Mouse (Mus musculus): ENCODE measurements around the gene Olfr686. TPM values are rescaled to one million over a fixed set of nuclear protein-coding genes. Genes with fewer than 3 reads are reported as not detected.
A peak's percentile ranks its signal among the peaks of the same experiment; 100 is the strongest.

Olfr686 gene
- total RNA-seq (2021), result not detected

DNA sequence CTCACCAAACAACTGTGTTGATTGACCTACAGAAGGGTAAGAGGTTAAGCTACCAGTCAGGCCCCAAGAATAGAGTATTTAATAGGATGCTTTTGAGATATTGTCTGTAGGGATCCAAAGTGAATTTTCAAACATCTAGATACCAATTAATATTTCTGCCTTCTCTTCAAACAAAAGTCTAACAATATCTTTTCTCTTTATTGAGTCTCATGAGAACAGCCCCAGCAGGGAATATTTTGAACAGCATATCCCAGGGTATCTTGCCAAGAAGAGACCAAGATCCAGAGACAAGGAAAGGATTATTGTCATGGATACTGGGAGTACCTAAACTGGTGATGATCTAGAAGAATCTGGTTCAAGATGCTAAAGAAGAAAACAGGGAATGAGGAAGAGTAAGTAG lies at the start of gene Olfr686:
Gene Olfr686, minus strand, starts transcription at position 101 of the 400 bp plus-strand sequence.
- no peak for DNase-seq

DNA sequence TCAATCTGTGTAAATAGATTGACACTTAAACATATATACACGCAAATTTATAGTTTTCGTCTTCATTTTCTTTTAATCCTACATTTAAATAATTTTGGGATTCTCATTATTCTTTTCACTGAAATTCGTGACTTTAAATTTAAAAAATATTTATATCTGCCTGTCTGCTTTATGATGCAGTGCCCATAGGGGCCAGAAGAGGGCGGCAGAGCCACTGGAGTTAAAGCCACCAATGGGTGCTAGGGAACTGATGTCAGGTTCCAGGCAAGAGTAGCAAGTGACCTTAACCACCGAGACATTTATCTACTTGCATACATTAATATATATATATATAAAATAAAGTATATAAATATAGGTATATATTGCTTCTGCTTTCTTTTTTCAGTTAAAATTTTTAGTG lies 49.4 kb upstream of the Olfr686 start:
- no peak for DNase-seq

DNA sequence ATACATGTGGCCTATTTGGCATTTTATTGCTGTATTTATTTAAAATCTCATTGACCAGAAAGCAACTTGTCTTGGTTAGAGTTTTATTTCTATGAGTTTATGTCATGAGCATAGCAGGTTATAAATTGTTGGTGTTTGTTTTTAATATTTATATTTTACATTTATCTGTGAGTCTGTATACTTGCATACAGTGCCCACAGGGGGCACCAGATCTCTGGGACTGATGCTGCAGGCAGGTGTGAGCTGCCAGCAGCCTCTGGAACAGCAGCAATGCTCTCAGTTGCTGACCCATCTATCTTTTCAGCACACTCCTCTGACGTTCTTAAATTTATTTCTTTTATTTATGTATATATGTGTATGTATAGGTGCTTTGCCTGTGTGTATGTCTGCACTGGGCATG lies 40.9 kb upstream of the Olfr686 start:
- no peak for DNase-seq

DNA sequence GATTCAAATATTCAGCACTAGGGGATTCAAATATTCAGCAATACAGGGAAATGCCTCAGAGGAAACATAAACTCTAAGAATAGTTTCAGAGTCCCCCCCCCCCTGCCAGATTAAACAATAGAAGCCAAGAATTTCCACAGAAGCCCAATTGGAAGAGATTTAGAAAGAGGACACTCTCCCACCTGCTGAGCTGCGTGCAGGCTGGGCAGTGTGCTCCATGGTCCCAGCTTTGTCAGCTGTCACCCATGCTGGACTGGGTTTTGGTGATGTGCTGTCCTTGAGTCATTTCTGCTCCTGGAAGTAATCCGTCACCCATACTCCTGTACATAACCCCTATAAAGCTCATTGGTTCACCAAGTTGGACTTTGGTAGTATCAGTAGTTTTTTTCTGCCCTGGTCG lies 40.4 kb upstream of the Olfr686 start:
- no peak for DNase-seq

DNA sequence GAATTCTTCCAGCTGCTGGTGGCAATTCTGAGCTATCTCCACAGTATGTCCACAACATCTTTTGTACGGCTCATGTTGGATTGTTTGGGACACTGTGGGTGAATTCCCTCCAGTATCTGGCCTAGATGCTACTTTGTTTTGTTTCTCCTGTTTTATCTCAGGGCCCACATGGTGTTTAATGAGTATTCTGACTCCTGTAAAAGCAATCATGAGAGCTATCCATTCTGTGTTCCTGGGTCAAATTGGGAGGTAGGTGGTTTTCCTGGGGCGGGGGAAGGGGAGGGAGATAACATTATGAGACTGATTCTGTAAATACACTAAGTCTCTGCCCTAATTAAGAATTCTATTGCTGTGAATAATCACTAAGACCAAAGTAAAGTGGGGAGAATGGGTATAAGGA lies 22.1 kb upstream of the Olfr686 start:
- DNase-seq, result no peak

DNA sequence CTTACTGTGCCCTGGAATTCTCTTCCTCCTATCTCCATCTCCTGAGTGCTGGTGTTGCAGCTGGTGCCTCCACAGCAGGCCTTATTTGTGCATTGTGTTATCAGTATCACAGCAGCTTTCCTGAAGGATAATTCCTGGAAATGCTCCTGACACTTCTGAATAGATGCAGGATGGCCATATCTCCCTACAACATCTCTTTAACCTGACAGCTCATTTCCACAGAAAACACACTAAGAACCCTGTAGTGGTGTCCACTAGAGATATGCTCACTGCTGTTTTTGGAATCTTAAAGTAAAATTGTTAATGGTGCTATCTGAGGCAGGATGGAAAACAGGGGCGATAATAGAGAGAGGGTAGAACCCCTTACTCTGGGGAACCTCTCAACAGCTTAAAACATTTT lies 20.9 kb upstream of the Olfr686 start:
- no peak for DNase-seq

DNA sequence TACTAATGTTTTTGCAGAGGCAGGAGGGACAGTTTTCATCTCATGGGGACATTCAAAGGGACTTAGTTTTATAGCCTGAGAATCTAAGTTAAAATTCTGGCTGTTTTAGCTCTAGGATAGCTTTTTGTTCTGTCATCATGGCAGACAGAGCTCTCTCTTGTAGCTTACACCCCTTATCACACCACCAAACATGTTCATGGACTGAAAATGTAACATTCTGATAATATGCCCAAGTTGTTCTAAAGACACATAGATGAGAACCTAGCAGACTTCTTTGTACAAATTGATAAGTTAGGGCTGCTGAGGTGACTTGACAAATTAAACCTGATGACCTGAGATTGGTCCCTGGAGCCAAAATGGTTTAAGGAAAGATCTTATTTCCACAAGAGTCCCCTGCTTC lies 19.4 kb upstream of the Olfr686 start:
- DNase-seq, result no peak

DNA sequence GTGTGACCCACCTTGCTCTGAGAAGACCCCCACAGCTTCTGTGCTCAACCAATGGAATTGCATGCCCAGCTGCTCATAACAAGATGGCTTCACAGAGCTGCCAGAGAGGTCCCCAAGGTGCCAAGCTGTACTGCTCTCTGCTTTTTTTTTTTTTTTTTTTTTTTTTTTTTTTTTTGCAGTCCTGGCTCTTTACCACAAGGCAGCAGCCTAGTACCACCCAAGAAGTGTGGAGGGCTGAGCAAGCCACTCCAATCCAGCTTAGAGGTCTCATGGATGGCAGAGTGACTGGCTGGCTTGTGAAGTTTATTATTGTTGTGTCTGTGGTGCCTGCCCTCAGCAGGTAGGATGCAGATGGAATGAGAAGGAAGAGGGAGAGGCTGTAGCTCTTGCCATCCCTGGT lies 18.8 kb upstream of the Olfr686 start:
- DNase-seq, result no peak

DNA sequence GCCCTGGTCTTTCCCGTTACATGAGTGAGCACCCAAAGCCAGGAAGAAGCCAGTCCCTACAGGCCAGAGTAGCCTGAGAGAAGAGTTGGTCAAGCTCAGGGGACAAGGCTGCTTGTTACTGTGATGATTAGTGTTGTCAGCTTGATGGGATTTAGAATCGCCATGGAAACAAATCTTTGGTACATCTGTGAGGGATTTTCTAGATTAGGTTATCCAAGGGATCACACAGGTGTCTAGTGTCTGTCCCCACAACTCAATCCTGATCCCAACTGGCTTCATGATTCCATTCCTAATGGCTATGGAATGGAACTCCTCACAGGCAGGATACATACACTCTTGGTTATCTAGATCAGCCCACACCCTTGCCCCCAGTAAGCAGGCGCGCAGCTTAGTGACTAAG lies 11.0 kb upstream of the Olfr686 start:
- DNase-seq, result no peak

DNA sequence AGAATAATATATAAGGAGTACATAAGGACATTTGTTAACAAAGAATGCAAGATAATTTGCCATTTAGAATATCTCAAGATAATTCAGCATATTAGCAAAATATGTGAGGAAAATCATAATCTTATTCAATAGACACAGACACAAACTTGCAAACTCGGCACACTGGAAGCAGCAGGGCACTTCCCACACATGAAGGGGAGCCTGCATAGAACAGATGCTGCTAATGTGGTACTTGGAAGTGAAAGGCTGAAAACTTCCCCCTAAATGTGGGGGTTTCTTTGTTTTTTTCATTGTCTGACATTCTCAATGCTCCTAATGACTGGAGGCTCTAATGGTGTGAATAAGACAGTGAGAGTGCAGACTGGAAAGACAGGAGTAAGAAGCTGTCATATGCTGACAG lies 7.5 kb upstream of the Olfr686 start:
- peak; percentile 19 to 28 for DNase-seq

DNA sequence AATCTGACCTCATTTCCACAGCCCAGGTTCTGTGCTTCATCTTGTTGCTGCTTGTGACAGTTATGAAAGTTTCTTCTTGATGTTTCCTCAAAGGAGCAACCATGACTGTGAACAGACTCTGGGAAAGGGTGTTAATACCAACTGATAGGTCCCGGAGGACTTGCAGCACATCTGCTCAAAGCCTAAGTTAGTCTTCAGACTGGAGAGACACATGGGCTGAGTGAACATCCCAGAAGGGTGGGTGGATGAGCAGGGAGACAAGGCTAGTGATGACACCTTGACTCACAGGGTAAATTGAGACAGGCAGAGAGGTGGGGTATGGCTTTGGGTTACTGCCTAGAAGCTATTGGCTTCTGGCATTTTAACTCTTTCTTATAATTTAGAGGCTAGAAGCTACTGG lies 21.4 kb downstream of the Olfr686 start, which contains the start of gene Olfr685:
Gene Olfr685, minus strand, starts transcription at position 101 of the 400 bp plus-strand sequence.
- no peak for DNase-seq

DNA sequence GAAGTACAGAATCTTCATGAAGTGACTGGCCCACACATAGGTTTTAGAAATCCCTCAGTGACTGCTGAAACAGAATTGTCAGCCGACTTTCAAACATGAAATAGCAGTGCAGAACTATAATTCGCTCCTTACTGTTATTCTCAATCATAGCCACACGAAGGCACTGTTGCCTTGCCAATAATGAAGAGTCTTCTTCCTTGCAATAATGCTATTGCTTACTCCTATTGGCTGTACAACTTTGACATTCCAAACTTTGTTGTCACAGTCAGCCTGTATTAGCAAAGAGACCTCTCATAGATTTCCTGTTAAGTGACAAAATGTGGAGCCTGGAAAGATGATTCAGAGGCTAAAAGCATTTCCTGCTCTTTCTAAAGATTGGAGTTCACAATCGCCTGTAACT lies 36.5 kb downstream of the Olfr686 start:
- DNase-seq, result peak in 1 of 2 experiments; percentile 11

DNA sequence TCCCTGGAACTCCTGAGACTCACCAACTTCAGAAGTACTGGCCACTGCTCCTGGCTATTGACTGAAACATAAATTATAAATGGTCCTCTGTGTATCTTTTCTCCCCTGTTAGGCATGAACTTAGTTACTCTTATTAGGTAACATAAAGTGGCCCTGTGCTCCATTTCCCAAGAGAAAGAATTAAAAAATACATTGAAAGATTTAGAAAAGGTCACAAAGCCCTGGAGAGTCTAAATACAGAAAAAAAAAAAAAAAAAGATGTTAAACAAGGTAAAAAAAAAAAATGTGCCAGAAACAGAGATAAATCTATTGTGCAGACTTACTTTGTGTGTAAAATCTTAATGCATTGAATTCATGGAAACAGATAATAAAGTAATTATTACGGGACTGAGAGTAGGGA lies 43.7 kb downstream of the Olfr686 start, which contains the start of gene Olfr684:
Gene Olfr684, minus strand, starts transcription at position 101 of the 400 bp plus-strand sequence.
- DNase-seq, result no peak

Other genes starting within 250 kb of the Olfr686 start
- not detected for gene Olfr670, start 244.9 kb downstream of the Olfr686 start, total RNA-seq (2021)
- gene Olfr671, start 228.4 kb downstream of the Olfr686 start, total RNA-seq (2021), result not detected
- not detected for gene Olfr672, start 205.5 kb downstream of the Olfr686 start, total RNA-seq (2021)
- not detected for gene Olfr675, start 179.0 kb downstream of the Olfr686 start, total RNA-seq (2021)
- gene Olfr676, start 174.8 kb downstream of the Olfr686 start, total RNA-seq (2021), result not detected
- not detected for gene Olfr677, start 156.1 kb downstream of the Olfr686 start, total RNA-seq (2021)
- not detected for gene Olfr678, start 143.0 kb downstream of the Olfr686 start, total RNA-seq (2021)
- gene Olfr679, start 126.3 kb downstream of the Olfr686 start, total RNA-seq (2021), result not detected
- gene Olfr680-ps1, start 114.7 kb downstream of the Olfr686 start, total RNA-seq (2021), result not detected
- not detected for gene Olfr681, start 90.6 kb downstream of the Olfr686 start, total RNA-seq (2021)
- not detected for gene Olfr683, start 60.5 kb downstream of the Olfr686 start, total RNA-seq (2021)
- not detected for gene Olfr684, start 43.8 kb downstream of the Olfr686 start, total RNA-seq (2021)
- gene Olfr685, start 21.5 kb downstream of the Olfr686 start, total RNA-seq (2021), result not detected
- gene Olfr688, start 80.6 kb upstream of the Olfr686 start, total RNA-seq (2021), result not detected
- gene Olfr689, start 103.7 kb upstream of the Olfr686 start, total RNA-seq (2021), result not detected
- under 1 TPM; 0.42 to 0.51 TPM for gene Olfr690, start 126.6 kb upstream of the Olfr686 start, total RNA-seq (2021)
- gene Olfr691, start 134.8 kb upstream of the Olfr686 start, total RNA-seq (2021), result under 1 TPM; 0.78 to 0.95 TPM
- not detected for gene Olfr692, start 160.7 kb upstream of the Olfr686 start, total RNA-seq (2021)
- gene Gm5901, start 167.6 kb upstream of the Olfr686 start, total RNA-seq (2021), result not detected
- 10 to 100 TPM; 57.6 to 58.6 TPM for gene Fam160a2, start 192.6 kb upstream of the Olfr686 start, total RNA-seq (2021)
- gene Cnga4, start 197.1 kb upstream of the Olfr686 start, total RNA-seq (2021), result under 1 TPM; 0.43 to 0.90 TPM
- gene Cckbr, start 218.2 kb upstream of the Olfr686 start, total RNA-seq (2021), result 1 to 10 TPM; 5.9 to 6.6 TPM

Data from layer of hippocampus, postnatal 36 days (tissue).